Mouse (Mus musculus) activated CD4-positive, CD25-positive, alpha-beta regulatory T cell, adult 4 months (primary cell): ENCODE results near the gene Hist1h4k. TPM values are rescaled to one million over a fixed set of nuclear protein-coding genes. Genes with fewer than 3 reads are reported as not detected.
A peak's percentile ranks its signal among the peaks of the same experiment; 100 is the strongest.
"Not testable (repeated sequence)": the region's sequence is repeated elsewhere in the genome, so short reads cannot be mapped to it uniquely, and the experiment has no call there.

ENCODE experiments used
- ATAC-seq: one replicate; pipeline ENCODE4 v1.8.0; 2017
- polyA plus RNA-seq, 2 experiments: library from polyadenylated mRNA; unstranded; fragments of 100-300 nt; shearing (Covaris generic); gene quantifications; one replicate each; pipeline ENCODE4 v1.2.1; 2017

The Hist1h4k gene
- polyA plus RNA-seq, 2 experiments from 2014 or later, result 4.8 to 6.3 TPM

GRCm38 (mm10) chr13:21754294-21755001 is 4.1 kb upstream of the Hist1h4k start:
- not testable (repeated sequence) for ATAC-seq

GRCm38 (mm10) chr13:21753524-21754285 is 3.4 kb upstream of the Hist1h4k start, which contains the start of the genes Hist1h2ak and Hist1h2bn:
Hist1h2ak (minus strand) TSS chr13:21753827.
Hist1h2bn (plus strand) TSS chr13:21754123.
- ATAC-seq, result peak; percentile 94

- no peak for ATAC-seq
Measured at GRCm38 (mm10) chr13:21753051-21753523, 2.8 kb upstream of the Hist1h4k start.

- ATAC-seq, result no peak
Measured at GRCm38 (mm10) chr13:21752356-21752755, 2.1 kb upstream of the Hist1h4k start.

GRCm38 (mm10) chr13:21751827-21752226 is 1.5 kb upstream of the Hist1h4k start:
- ATAC-seq, result no peak

GRCm38 (mm10) chr13:21751417-21751816 is 1.1 kb upstream of the Hist1h4k start:
- ATAC-seq, result no peak

- no peak for ATAC-seq
Measured at GRCm38 (mm10) chr13:21749387-21750158, 732 bp downstream of the Hist1h4k start.

GRCm38 (mm10) chr13:21745006-21745405 is 5.3 kb downstream of the Hist1h4k start:
- ATAC-seq, result no peak

GRCm38 (mm10) chr13:21734906-21735767 is 15.2 kb downstream of the Hist1h4k start, which contains the start of gene Hist1h4j:
Hist1h4j (plus strand) TSS chr13:21735064.
- ATAC-seq, result peak; percentile 73

- ATAC-seq, result peak; percentile 50
Measured at GRCm38 (mm10) chr13:21734010-21734905, 16.0 kb downstream of the Hist1h4k start.

GRCm38 (mm10) chr13:21733466-21733865 is 16.8 kb downstream of the Hist1h4k start:
- no peak for ATAC-seq

- ATAC-seq, result no peak
Measured at GRCm38 (mm10) chr13:21729544-21729943, 20.8 kb downstream of the Hist1h4k start.

- no peak for ATAC-seq
Measured at GRCm38 (mm10) chr13:21727948-21728572, 22.2 kb downstream of the Hist1h4k start.

GRCm38 (mm10) chr13:21722993-21723836 is 27.1 kb downstream of the Hist1h4k start:
- ATAC-seq, result no peak

- ATAC-seq, result no peak
Measured at GRCm38 (mm10) chr13:21722373-21722925, 27.9 kb downstream of the Hist1h4k start.

GRCm38 (mm10) chr13:21721757-21722372 is 28.4 kb downstream of the Hist1h4k start, which contains the start of gene Hist1h2bm:
Hist1h2bm (plus strand) TSS chr13:21722044.
- ATAC-seq, result peak; percentile 94

GRCm38 (mm10) chr13:21721107-21721756 is 29.1 kb downstream of the Hist1h4k start:
- peak; percentile 11 for ATAC-seq
